Mouse (Mus musculus) lung, embryonic 16.5 days (tissue): ENCODE results near the gene Ccdc106. TPM values are rescaled to one million over a fixed set of nuclear protein-coding genes. Genes with fewer than 3 reads are reported as not detected.

ENCODE experiments used
- ATAC-seq: fragments of 200-750 bp; cut with Nextera tagmentation; 2 replicates; pipeline ENCODE4 v1.8.0; 2017; ENCODE audit warnings: low read depth, mild to moderate bottlenecking, moderate library complexity
- H3K27ac ChIP-seq: fragments of 300-500 bp; sonication (generic); 2 replicates; pipeline ENCODE4 v1.5.1; 2014; ENCODE audit warnings: mild to moderate bottlenecking, control low read depth, low read length
- H3K27me3 ChIP-seq: fragments of 300-500 bp; sonication (generic); 2 replicates; pipeline ENCODE4 v1.6.1; 2014; ENCODE audit warnings: low read depth, low read length, mixed read lengths; ENCODE audit not compliant: control insufficient read depth, insufficient read depth
- H3K36me3 ChIP-seq: fragments of 300-500 bp; sonication (generic); 2 replicates; pipeline ENCODE4 v1.6.1; 2014; ENCODE audit warnings: low read length; ENCODE audit not compliant: control insufficient read depth, insufficient read depth
- H3K4me1 ChIP-seq: fragments of 300-500 bp; sonication (generic); replicated peaks from 2 replicates; pipeline ENCODE4 v1.6.1; 2014; ENCODE audit warnings: low read length, mixed read lengths; ENCODE audit not compliant: control insufficient read depth, insufficient read depth
- H3K4me2 ChIP-seq: fragments of 300-500 bp; sonication (generic); 2 replicates; pipeline ENCODE4 v1.6.1; 2014; ENCODE audit warnings: low read depth, low read length, control low read depth
- H3K4me3 ChIP-seq: fragments of 300-500 bp; sonication (generic); 2 replicates; pipeline ENCODE4 v1.5.1; 2014; ENCODE audit warnings: mild to moderate bottlenecking, low read length, control low read depth
- H3K9ac ChIP-seq: fragments of 300-500 bp; sonication (generic); 2 replicates; pipeline ENCODE4 v1.6.1; 2014; ENCODE audit warnings: low read length, control low read depth
- H3K9me3 ChIP-seq: fragments of 300-500 bp; sonication (generic); 2 replicates; pipeline ENCODE4 v1.6.1; 2016; ENCODE audit warnings: low read length; ENCODE audit not compliant: control insufficient read depth
- WGBS: fragments of 180-500 bp; shearing (Covaris S2); extraction: QIAGEN DNeasy Blood & Tissue Kit; methylation state at CpG from one replicate; pipeline ENCODE4 v1.1.7; 2014; 5-methylcytosine and 5-hydroxymethylcytosine counted together
- polyA plus RNA-seq: library from polyadenylated mRNA; unstranded; fragments of >200 nt; fragmentation: Nextera tagmentation; extraction: Ambion mirVana; gene quantifications from 2 replicates; pipeline ENCODE4 v1.2.1, GENCODE M21; 2015

The Ccdc106 gene
- polyA plus RNA-seq, 1 experiment from 2014 or later, result 5.5 TPM

DNA sequence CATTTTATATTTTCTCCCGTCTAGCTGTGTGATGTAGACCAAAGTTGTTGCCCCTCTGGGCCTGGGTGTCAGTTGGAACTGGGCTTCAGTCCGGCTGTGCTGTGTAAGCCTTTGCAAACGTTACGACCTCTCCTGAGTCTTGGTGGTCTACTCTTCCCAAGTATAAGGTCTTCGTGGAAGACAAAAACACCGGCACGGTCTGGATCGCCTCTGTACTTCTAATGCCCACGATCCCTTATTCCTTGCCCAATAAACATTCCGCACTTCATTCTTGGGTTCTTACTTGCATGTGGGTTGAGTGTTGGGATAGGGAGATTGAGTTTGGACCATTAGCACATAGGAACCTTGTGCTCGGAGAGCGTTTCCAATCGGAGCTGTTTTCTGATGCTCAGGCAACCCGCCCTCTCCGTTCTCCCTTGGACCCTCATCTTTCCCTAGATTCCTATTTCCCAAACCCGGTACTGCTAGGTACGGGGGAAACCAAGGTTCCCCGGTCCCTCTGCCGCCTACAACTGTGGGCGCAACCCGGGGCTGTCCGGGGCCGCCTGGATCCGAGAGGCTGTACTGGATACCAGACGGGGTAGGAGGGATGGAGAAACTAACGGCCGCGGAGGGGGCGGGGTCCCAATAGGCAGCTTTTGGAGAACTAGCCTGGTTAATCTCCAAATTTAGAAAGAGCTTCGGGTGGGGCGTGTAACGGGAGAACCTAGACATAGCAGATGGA lies 33.3 kb downstream of the Ccdc106 start:
- 11% methylated on average over 32 of the region's 32 CpGs for WGBS
- Histone ChIP-seq H3K27ac (no peak overlapping the region), H3K27me3 (peaks cover 67% of the 10 kb centered on the region), H3K4me1 (peaks cover 23% of the 10 kb centered on the region), H3K4me3 (peak overlapping the region; percentile 73), H3K9me3 (no peaks in the 10 kb centered on the region), H3K4me2 (peak overlapping the region; percentile 82), H3K36me3 (no peaks in the 10 kb centered on the region), H3K9ac (peak overlapping the region; percentile 53)
- ATAC-seq, result no peak

DNA sequence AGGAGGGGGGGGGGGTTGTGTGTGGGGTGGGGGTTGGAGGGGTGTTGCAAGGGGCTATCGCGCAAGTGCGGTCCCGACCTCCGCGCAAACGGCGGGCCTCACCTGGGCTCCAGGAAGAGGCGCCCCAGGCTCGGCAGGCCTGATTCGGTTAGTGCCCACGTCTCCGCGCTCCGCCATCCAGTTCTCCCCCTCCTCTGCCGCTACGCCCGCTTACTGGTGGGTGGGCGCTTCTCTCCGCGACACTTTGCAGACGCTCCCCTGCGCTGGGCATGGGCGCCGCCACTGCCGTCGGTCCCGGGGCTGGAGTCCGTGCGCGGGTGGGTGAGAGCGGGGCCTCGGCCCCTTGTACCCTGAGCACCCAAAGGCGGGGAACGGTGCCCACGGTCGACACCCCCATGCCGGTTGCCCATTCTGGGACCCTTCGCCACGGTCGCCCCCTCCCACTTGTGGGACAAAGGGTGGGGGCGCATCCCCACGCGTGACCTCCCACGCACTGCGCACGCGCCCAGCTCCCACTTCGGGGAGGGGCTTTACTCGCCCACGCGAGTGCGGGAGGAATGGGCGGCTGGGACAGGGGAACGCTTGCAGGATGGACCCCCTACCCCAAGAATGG lies 36.4 kb downstream of the Ccdc106 start:
- H3K9ac ChIP-seq, result peak overlapping the region; percentile 53
- peaks cover 68% of the 10 kb centered on the region for H3K27me3 ChIP-seq
- H3K36me3 ChIP-seq, result no peaks in the 10 kb centered on the region
- no peaks in the 10 kb centered on the region for H3K9me3 ChIP-seq
- peak overlapping the region; percentile 57 for H3K4me2 ChIP-seq
- ATAC-seq, result no peak
- H3K4me1 ChIP-seq, result peaks cover 31% of the 10 kb centered on the region
- H3K4me3 ChIP-seq, result peak overlapping the region; percentile 45
- H3K27ac ChIP-seq, result no peak overlapping the region
- 1% methylated on average over 55 of the region's 55 CpGs for WGBS

DNA sequence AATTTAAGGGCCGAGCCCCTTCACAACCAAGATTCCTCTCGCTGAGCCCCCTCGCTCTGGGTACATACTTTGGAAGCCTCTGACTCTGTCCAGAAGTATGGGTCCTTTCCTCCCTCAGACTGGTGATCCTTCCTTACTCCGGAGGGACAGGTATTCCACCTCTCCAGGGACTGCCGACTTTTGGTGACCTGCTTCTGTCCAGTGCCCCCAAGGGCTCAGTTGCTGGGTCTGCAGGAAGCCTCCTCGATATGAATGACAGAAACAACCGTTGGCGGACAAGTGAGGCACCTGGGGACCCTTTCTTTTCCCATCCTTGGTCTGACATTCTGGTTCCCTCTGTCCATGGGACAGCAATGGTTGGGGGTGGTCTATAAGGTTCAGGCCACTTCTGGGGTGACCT lies 37.0 kb downstream of the Ccdc106 start:
- Histone ChIP-seq H3K9me3 (no peaks in the 10 kb centered on the region), H3K4me1 (peaks cover 25% of the 10 kb centered on the region), H3K4me3 (no peak overlapping the region; the same call in 1 of the 2 replicates), H3K9ac (no peak overlapping the region), H3K4me2 (no peak overlapping the region), H3K27ac (no peak overlapping the region), H3K36me3 (no peaks in the 10 kb centered on the region), H3K27me3 (peaks cover 61% of the 10 kb centered on the region)
- 26% methylated on average over 8 of the region's 8 CpGs for WGBS
- no peak for ATAC-seq

- Histone ChIP-seq H3K9me3 (no peaks in the 10 kb centered on the region), H3K9ac (no peak overlapping the region), H3K4me1 (peaks cover 20% of the 10 kb centered on the region), H3K27ac (no peak overlapping the region), H3K4me3 (no peak overlapping the region), H3K4me2 (no peak overlapping the region), H3K36me3 (no peaks in the 10 kb centered on the region), H3K27me3 (peaks cover 57% of the 10 kb centered on the region)
- 36% methylated on average over 11 of the region's 11 CpGs for WGBS
- no peak for ATAC-seq
Observed at GRCm38 (mm10) chr7:5057804-5058203, 37.5 kb downstream of the Ccdc106 start.

DNA sequence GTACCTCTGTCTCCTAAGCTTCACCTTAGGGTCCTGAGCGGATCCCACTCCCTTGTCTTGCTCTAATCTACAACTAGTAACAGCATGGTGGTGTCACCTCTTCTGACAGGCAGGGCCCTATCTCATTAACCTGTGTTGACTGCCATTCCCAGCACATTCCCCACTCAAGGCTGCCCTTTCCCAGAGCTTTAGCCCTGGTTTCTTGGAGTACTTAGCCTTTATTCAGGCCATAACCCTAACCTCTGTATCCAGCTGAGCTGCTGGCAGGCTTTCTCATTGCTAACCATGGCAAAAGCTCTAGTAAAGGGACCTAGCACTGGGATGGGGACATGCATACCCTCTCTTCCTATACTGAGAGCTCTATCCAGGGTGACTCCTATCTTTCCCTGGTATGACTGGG lies 38.3 kb downstream of the Ccdc106 start:
- WGBS, result 100% methylated on average over 1 of the region's 1 CpGs
- no peak overlapping the region for H3K4me3 ChIP-seq
- H3K27me3 ChIP-seq, result peaks cover 49% of the 10 kb centered on the region
- H3K9me3 ChIP-seq, result no peaks in the 10 kb centered on the region
- H3K36me3 ChIP-seq, result no peaks in the 10 kb centered on the region
- no peak overlapping the region for H3K27ac ChIP-seq
- H3K4me1 ChIP-seq, result peaks cover 16% of the 10 kb centered on the region
- H3K9ac ChIP-seq, result no peak overlapping the region
- H3K4me2 ChIP-seq, result no peak overlapping the region
- no peak for ATAC-seq

DNA sequence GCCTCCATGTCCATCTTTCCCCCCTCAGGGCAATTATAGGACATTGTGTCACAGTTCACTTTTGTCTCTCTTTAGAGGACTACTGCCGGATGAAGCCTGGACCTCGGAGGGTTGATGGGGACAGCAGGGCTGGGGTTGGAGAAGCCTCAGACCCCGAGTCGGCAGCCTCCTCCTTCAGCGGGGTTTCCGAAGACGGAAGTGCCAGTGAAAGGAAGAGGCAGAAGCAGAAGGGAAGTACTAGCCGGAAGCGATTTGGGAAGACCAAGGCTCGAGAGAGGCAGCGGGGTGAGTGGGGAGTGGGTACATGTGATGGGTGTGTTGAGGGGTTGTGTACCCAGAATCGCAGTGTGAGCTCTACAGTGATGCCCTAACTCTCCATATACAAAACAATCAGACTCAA lies 39.1 kb downstream of the Ccdc106 start:
- H3K9ac ChIP-seq, result no peak overlapping the region
- peaks cover 22% of the 10 kb centered on the region for H3K4me1 ChIP-seq
- 90% methylated on average over 12 of the region's 12 CpGs for whole genome bisulfite sequencing
- H3K4me2 ChIP-seq, result no peak overlapping the region
- no peaks in the 10 kb centered on the region for H3K9me3 ChIP-seq
- H3K4me3 ChIP-seq, result no peak overlapping the region
- H3K27me3 ChIP-seq, result peaks cover 41% of the 10 kb centered on the region
- H3K27ac ChIP-seq, result no peak overlapping the region
- no peaks in the 10 kb centered on the region for H3K36me3 ChIP-seq
- ATAC-seq, result no peak

GRCm38 (mm10) chr7:5060239-5060731 lies 39.9 kb downstream of the Ccdc106 start:
- Histone ChIP-seq H3K4me2 (peak overlapping the region; percentile 92), H3K36me3 (no peaks in the 10 kb centered on the region), H3K27me3 (peaks cover 32% of the 10 kb centered on the region), H3K4me1 (peaks cover 24% of the 10 kb centered on the region), H3K9ac (peak overlapping the region; percentile 96), H3K4me3 (peak overlapping the region; percentile 85), H3K9me3 (no peaks in the 10 kb centered on the region), H3K27ac (peak overlapping the region; percentile 100)
- ATAC-seq, result no peak
- WGBS, result under 1% methylated on average over 27 of the region's 27 CpGs

DNA sequence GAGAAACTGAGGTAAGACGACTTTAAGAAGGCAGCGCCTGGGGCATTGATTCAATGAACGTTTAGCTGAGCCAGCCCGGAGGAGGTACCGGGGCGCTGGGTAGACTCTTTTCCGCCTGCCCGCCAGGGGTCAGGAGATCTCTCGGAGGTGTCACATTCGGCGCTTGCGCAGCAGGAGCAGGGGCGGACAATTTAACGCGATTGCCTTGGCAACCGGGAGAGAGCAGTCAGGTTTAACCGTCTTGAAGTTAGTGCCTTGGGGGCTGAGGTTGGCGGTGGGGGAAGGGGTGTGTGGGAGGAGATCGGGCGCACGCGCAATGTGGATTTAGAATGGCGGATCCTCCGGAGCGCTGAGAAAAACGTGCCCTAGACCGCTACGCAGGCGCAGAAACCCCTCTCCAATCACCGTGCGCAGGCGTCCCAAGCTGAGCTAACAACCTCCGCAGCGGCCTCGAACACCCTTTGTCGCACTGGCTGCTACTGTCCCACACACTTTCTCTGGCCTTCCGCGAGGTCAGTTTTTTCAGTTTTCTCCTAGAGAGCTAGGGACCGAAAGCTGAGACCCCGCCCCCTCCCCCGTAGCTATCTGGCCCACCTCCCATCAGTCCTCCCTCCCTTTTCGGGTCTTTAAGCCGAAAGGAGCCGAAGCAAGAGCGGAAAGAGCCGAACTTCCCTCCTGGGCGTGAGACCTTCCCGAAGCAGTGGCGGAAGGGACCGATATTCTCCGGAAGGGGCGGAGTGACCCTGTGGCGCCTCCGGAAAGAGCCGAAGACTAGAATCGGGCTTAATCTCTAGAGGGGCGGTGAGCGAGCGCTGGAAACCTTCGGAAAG lies 40.8 kb downstream of the Ccdc106 start:
- peak overlapping the region; percentile 100 for H3K27ac ChIP-seq
- WGBS, result under 1% methylated on average over 59 of the region's 60 CpGs
- peak; percentile 92 for ATAC-seq

More for the DNA sequence above, 40.8 kb downstream of the Ccdc106 start:
- H3K4me2 ChIP-seq, result peak overlapping the region; percentile 92
- H3K4me3 ChIP-seq, result peak overlapping the region; percentile 85
- peaks cover 26% of the 10 kb centered on the region for H3K4me1 ChIP-seq
- H3K9ac ChIP-seq, result peak overlapping the region; percentile 96
- no peaks in the 10 kb centered on the region for H3K9me3 ChIP-seq
- H3K27me3 ChIP-seq, result peaks cover 24% of the 10 kb centered on the region
- H3K36me3 ChIP-seq, result 0 out of 2 replicates have a peak, but pooled peaks cover under 1% of the 10 kb centered on the region
